Mouse (Mus musculus) gastrocnemius, postnatal 4 days (tissue): ENCODE data around the gene Sdhaf3. TPM values are rescaled to one million over a fixed set of nuclear protein-coding genes. Genes with fewer than 3 reads are reported as not detected.

ENCODE experiments used
- DNase-seq, 2 experiments: peaks; one replicate each; pipeline ENCODE4 v3.0.0; 2021 to 2022; ENCODE audit warnings: low spot score in 2 of 2, mixed read lengths in 2 of 2
- total RNA-seq, 2 experiments: library from RNA; stranded (reverse); gene quantifications; 2 replicates each; pipeline ENCODE4 v1.2.3; 2021

Gene Sdhaf3
- total RNA-seq, 2 experiments from 2014 or later: 4.0 to 4.8 TPM

- no peak for DNase-seq
Measured at GRCm38 (mm10) chr6:7062819-7063218, 107.0 kb downstream of the Sdhaf3 start.

DNA sequence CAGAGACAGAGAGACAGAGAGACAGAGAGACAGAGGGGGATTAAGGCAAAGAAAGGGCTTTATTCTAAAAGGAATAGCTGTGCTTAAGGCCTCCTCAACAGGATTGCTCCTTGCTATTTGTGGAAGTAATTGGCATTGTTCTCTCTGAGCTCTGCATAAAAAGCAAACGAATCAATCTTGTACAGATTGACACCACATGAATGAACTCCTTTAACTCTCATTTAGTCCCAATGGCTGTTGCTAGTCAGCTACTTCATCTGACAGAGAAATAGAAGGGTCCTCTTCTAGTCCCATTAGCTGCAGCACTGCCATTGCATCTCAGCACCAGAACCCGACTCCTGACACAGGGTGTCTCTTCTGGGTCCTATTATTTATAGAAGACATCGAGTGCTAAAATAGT is 113.0 kb downstream of the Sdhaf3 start:
- no peak for DNase-seq

DNA sequence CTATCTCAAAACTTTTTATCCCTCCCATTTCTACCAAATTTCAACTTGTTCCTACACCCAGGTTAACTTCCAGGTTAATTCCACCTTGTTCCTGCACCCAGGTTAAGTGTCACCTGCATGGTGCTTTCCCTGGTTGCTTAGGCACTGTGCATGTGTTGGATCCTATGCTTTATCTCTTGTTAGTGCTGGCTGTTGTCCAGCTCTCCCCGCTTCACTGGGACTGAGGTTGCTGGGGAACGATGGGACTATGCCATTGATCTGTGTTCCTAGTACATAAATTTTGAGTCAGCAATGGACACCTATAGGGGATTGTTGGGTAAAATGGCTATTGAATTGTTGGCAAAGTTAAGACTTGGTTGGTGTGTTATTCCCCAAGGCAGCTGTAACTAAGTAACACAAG is 113.7 kb downstream of the Sdhaf3 start:
- no peak for DNase-seq

GRCm38 (mm10) chr6:7082054-7082453 is 126.2 kb downstream of the Sdhaf3 start:
- DNase-seq: no peak

DNA sequence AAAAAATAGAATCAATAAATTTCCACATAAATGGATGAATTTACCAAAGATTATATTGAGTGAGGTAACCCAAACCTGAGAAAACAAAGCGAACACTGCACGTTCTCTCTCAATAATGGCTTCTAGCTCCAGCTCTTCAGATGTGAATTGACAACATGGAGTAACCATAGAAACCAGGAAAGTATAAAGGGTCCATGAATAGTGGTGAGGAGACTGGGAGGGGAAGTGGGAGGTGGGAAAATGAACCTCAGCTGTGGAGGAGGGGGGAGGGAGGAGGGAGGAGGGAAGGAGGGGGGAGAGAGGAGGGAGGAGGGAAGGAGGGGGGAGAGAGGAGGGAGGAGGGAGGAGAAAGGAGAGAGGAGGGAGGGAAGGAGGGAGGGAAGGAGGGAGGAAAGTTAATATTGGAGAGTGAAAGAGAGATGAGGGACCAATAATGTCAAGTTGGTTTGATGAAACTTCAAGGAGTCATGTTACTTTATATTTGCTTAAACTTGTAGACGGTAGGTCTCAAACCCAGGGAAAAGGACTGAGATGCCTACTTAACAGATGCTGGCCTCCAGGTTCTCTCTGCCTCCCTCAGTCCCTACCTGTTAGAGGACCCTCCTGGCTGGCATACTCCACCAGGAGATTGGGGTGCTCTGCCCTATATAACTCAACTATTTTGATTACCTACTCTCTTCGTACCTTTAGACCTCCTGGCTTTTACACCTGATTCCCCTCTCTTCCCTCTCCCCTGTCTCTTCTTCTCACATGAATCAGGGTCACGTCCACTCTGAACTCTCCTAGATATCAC is 126.9 kb downstream of the Sdhaf3 start:
- DNase-seq: no peak

DNA sequence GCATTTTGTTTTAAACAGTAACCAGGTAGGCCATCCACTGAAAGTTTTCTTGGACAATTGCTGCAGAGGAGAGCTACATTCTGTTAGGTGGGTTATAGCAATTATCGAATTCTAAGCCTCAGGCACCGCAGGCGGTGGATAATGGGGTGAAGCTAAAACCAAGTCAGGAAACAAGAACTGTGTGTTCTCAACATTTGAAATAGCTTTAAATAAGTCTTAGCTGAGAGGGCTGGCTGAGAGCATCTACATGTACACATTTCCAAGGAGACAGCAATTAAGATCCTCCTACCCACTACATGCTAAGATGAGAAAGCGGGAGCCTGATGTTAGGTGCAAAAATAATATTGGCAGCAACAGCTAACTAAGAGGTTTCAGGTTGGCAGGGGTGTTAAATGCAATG is 127.9 kb downstream of the Sdhaf3 start:
- DNase-seq: no peak

DNA sequence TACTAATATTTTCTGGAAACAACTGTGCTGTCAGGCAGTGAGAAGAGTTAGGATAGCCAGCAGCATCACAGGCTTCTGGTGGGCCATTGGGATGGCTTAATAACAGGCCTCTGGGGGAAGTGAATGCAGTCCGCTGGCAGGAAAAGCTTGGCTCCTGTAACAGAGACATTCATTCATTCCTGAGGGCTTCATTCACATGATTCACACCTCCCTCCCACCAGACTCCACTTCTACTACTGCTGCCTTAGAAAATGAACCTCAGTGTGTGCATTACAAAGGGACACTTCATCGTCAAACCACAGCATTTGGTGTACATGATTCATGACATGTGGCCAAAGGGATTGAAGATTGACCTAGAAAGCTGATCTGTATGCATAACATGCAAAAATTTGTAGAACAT is 128.6 kb downstream of the Sdhaf3 start:
- no peak for DNase-seq

- no peak for DNase-seq
Measured at GRCm38 (mm10) chr6:7085506-7085905, 129.7 kb downstream of the Sdhaf3 start.

DNA sequence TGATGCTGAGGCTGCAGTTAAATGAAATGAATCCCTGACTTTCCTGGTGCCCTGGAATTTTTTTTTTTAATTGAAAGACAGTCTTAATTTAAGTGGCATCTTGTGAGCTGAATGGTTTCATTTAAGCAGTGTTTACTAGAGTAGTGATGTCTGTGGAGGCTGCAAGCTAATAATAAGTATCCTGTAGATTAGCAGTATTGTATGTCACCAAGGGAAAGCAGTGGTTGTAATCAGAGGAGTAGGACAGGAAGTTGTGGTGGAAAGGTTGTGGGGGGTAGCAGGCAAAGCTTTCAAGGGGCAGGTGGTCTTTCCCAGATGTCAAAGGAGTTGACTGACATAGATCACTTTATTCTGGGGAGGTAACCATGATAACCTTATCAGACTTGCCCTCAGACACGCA is 136.3 kb downstream of the Sdhaf3 start:
- no peak for DNase-seq

Other genes starting within 250 kb of the Sdhaf3 start
- gene Dlx6, start 92.7 kb upstream of the Sdhaf3 start, total RNA-seq: not detected
- under 1 TPM in 1 of 2 experiments, not detected in 1; 0.20 TPM for gene Dlx5, start 73.9 kb upstream of the Sdhaf3 start, total RNA-seq